In genomic region chrX:94544923-94545322, GRCm38 (mm10) we compare ENCODE assay signal across 7 mouse cellular contexts. TPM values are rescaled to one million over a fixed set of nuclear protein-coding genes. Genes with fewer than 3 reads are reported as not detected.
A peak's percentile ranks its signal among the peaks of the same experiment; 100 is the strongest.
DNase-seq lines count a peak whose midpoint lies in the region; ATAC-seq and TF ChIP-seq lines count a peak whose summit lies in the region.

No protein-coding gene starts in this region.

- no peak for TF ChIP-seq EP300 in lung, postnatal 0 days (IDR thresholded peaks at IDR 0.05)

- H3K9me3 ChIP-seq in lung, postnatal 0 days (ENCODE audit: low read length): no peaks in the 10 kb centered on the region

- H3K36me3 ChIP-seq in lung, postnatal 0 days (ENCODE audit: insufficient read depth, low read length): no peaks in the 10 kb centered on the region

- H3K4me1 ChIP-seq in lung, postnatal 0 days (ENCODE audit: insufficient read depth, low read depth, low read length): no peaks in the 10 kb centered on the region

- H3K9ac ChIP-seq in lung, postnatal 0 days (replicated peaks; ENCODE audit: low read depth): no peak overlapping the region

- peak; percentile 54 for TF ChIP-seq CTCF in left cerebral cortex, adult 2 months (IDR thresholded peaks at IDR 0.05)
- peak; percentile 64 for TF ChIP-seq CTCF in lung, postnatal 0 days (IDR thresholded peaks at IDR 0.05)

- no peak for DNase-seq in left cerebral cortex, adult 2 months (ENCODE audit: extremely low spot score in 1 of 2, low spot score in 2 of 2)
- DNase-seq in left cerebral cortex, adult 11 months (ENCODE audit: low spot score): no peak
- peak; percentile 36 for DNase-seq in Muller cell, postnatal 12 days (ENCODE audit: inconsistent ontology term)
- DNase-seq in embryo, embryonic 11 days: peak; percentile 58
- peak; percentile 45 for DNase-seq in lung, postnatal 0 days (ENCODE audit: low spot score)
- DNase-seq in frontal cortex, postnatal 36 days (ENCODE audit: low spot score in 2 of 2): no peak
- no peak for DNase-seq in gastrocnemius, postnatal 14 days

- no peak overlapping the region for H3K4me2 ChIP-seq in lung, postnatal 0 days (replicated peaks; ENCODE audit: low read depth, low read length)

- 10% methylated on average over 1 of the region's 1 CpGs for WGBS in lung, postnatal 0 days

- H3K27ac ChIP-seq in left cerebral cortex, adult 2 months: no peak overlapping the region
- H3K27ac ChIP-seq in lung, postnatal 0 days (ENCODE audit: low read length): no peak overlapping the region

- no peaks in the 10 kb centered on the region for H3K27me3 ChIP-seq in lung, postnatal 0 days (replicated peaks; ENCODE audit: insufficient read depth, low read length)

- ATAC-seq in lung, postnatal 0 days: no peak

- H3K4me3 ChIP-seq in left cerebral cortex, adult 2 months: no peak overlapping the region
- H3K4me3 ChIP-seq in lung, postnatal 0 days (ENCODE audit: low read depth, low read length): no peak overlapping the region

- intact Hi-C loops in left cerebral cortex, adult 2 months (cut with DNase I): loop anchor here (5.0 kb wide), 2 partner anchors 92 to 178 kb away; partner anchors contain the start of genes Apoo, Fam90a1b and Gspt2
- intact Hi-C loops in gastrocnemius, postnatal 14 days (cut with DNase I; ENCODE audit: low total_unique reads): loop anchor here (10.0 kb wide), 1 partner anchor 110 kb away; no protein-coding TSS in a partner anchor

RNA-seq across cellular contexts. Expression of gene Maged1, which starts 3.0 kb away (rescaled TPM):
- 100 to 1,000 TPM; 427 to 437 TPM for total RNA-seq in left cerebral cortex, adult 2 months (2021)
- polyA plus RNA-seq in lung, postnatal 0 days (2015; fragmentation: Nextera tagmentation; extraction: Ambion mirVana): 211 and 222 TPM in 2 replicates
- 10 to 100 TPM; 56.4 to 75.1 TPM for total RNA-seq in gastrocnemius, postnatal 14 days (2021)

Comparison
In these comparisons a context has a peak if more than half of its experiments do, and no peak if none do; other contexts are left out.
1. DNase-seq: peak in Muller cell, postnatal 12 days (single experiment), embryo, embryonic 11 days (single experiment) and lung, postnatal 0 days (single experiment); none in left cerebral cortex, adult 2 months (0 of 2), left cerebral cortex, adult 11 months (single experiment), frontal cortex, postnatal 36 days (0 of 2) and gastrocnemius, postnatal 14 days (single experiment).
2. RNA of gene Maged1, which starts 3.0 kb away (total RNA-seq): 427 to 437 TPM in left cerebral cortex, adult 2 months; 56.4 to 75.1 TPM in gastrocnemius, postnatal 14 days; every median in the first group is over 4 times any median in the second.